Mouse (Mus musculus) G1E (cell line): ENCODE measurements around the gene Vsig10l. TPM values are rescaled to one million over a fixed set of nuclear protein-coding genes. Genes with fewer than 3 reads are reported as not detected.

Experiments used
- ATAC-seq: 2 replicates; pipeline ENCODE4 v1.8.0; 2016; ENCODE audit warnings: mild to moderate bottlenecking; ENCODE audit not compliant: insufficient number of reproducible peaks, poor library complexity, low FRiP score, severe bottlenecking; ENCODE audit errors: extremely low read depth
- DNase-seq: peaks from one replicate; pipeline ENCODE4 v3.0.0; 2012; ENCODE audit warnings: low spot score
- H3K27me3 ChIP-seq: 2 replicates; pipeline ENCODE4 v1.6.1; 2012; ENCODE audit warnings: mild to moderate bottlenecking, low read length, inconsistent platforms; ENCODE audit not compliant: insufficient read depth
- H3K36me3 ChIP-seq: replicated peaks from 2 replicates; pipeline ENCODE3; 2012; ENCODE audit warnings: mild to moderate bottlenecking, inconsistent platforms
- H3K4me1 ChIP-seq: 2 replicates; pipeline ENCODE4 v1.6.1; 2012; ENCODE audit warnings: low read depth, low read length, inconsistent platforms, mixed read lengths; ENCODE audit not compliant: insufficient read depth
- H3K4me3 ChIP-seq: 2 replicates; pipeline ENCODE4 v1.5.1; 2012; ENCODE audit warnings: low read depth, mild to moderate bottlenecking, inconsistent platforms, low read length, moderate library complexity, mixed read lengths
- H3K9me3 ChIP-seq: replicated peaks from 2 replicates; pipeline ENCODE4 v1.6.1; 2012; ENCODE audit warnings: inconsistent platforms
- CTCF ChIP-seq: IDR thresholded peaks from 2 replicates; pipeline ENCODE4 v1.5.1; 2012; ENCODE audit warnings: low read depth, low read length, inconsistent platforms, mixed read lengths
- GATA1 ChIP-seq: IDR thresholded peaks from 2 replicates; pipeline ENCODE4 v1.6.1; 2012; ENCODE audit warnings: borderline replicate concordance, low read length, inconsistent platforms, mixed read lengths
- GATA2 ChIP-seq: IDR thresholded peaks from 2 replicates; pipeline ENCODE4 v1.6.1; 2012; ENCODE audit warnings: low read depth, low read length, inconsistent platforms, borderline replicate concordance
- POLR2AphosphoS5 ChIP-seq: IDR thresholded peaks from 2 replicates; pipeline ENCODE4 v1.6.1; 2012; ENCODE audit warnings: low read depth, low read length, inconsistent platforms; ENCODE audit not compliant: insufficient replicate concordance
- TAL1 ChIP-seq: conservative IDR thresholded peaks from 2 replicates; pipeline ENCODE4 v1.6.1; 2012; ENCODE audit warnings: low read depth, low read length, inconsistent platforms, mixed read lengths
- polyA plus RNA-seq: library from polyadenylated mRNA; stranded (reverse); fragments of >175 nt; gene quantifications from 2 replicates; pipeline ENCODE4 v1.2.3, GENCODE M21; 2012
- total RNA-seq, 2 experiments: library from RNA; stranded (forward) in 1 of 2; stranded (reverse) in 1 of 2; fragments of 200-1000 nt in 1 of 2; fragments of >200 nt in 1 of 2; fragmentation: Nextera tagmentation in 1 of 2; gene quantifications; 2 replicates each; pipeline ENCODE4 v1.2.3; 2014 to 2017

The Vsig10l gene
- total and polyA plus RNA-seq, 3 experiments = 0.33 to 0.44 TPM; not detected in 1

- no peak overlapping the region for H3K4me3 ChIP-seq
- no peak for ATAC-seq
- no peaks in the 10 kb centered on the region for H3K27me3 ChIP-seq
- H3K36me3 ChIP-seq = peaks cover 93% of the 10 kb centered on the region
- no peaks in the 10 kb centered on the region for H3K9me3 ChIP-seq
- H3K4me1 ChIP-seq = peaks cover 41% of the 10 kb centered on the region
- DNase-seq = no peak
- no peak for TF ChIP-seq CTCF
- TF ChIP-seq POLR2AphosphoS5 = no peak
- no peak for TF ChIP-seq TAL1
- no peak for TF ChIP-seq GATA2
- TF ChIP-seq GATA1 = no peak
Measured at GRCm38 (mm10) chr7:43451726-43452125, 11.2 kb upstream of the Vsig10l start.

GRCm38 (mm10) chr7:43452609-43453008 is 10.3 kb upstream of the Vsig10l start:
- no peaks in the 10 kb centered on the region for H3K27me3 ChIP-seq
- TF ChIP-seq POLR2AphosphoS5 (no peak), TAL1 (no peak), GATA1 (no peak), GATA2 (no peak), CTCF (no peak)
- H3K9me3 ChIP-seq = no peaks in the 10 kb centered on the region
- no peak overlapping the region for H3K4me3 ChIP-seq
- DNase-seq = no peak
- ATAC-seq = 0 out of 2 replicates have a peak, but pooled peaks have one; percentile 18
- H3K36me3 ChIP-seq = peaks cover 93% of the 10 kb centered on the region
- peaks cover 32% of the 10 kb centered on the region for H3K4me1 ChIP-seq

GRCm38 (mm10) chr7:43453599-43454355 is 9.2 kb upstream of the Vsig10l start:
- Histone ChIP-seq H3K4me3 (no peak overlapping the region), H3K27me3 (no peaks in the 10 kb centered on the region), H3K9me3 (no peaks in the 10 kb centered on the region), H3K4me1 (peaks cover 23% of the 10 kb centered on the region), H3K36me3 (peaks cover 88% of the 10 kb centered on the region)
- ATAC-seq = no peak
- DNase-seq = no peak
- TF ChIP-seq TAL1 (no peak), POLR2AphosphoS5 (no peak), GATA1 (no peak), CTCF (no peak)

GRCm38 (mm10) chr7:43454371-43454770 is 8.6 kb upstream of the Vsig10l start:
- Histone ChIP-seq H3K27me3 (no peaks in the 10 kb centered on the region), H3K4me1 (peaks cover 21% of the 10 kb centered on the region), H3K9me3 (no peaks in the 10 kb centered on the region), H3K36me3 (peaks cover 84% of the 10 kb centered on the region), H3K4me3 (no peak overlapping the region)
- TF ChIP-seq GATA1 (no peak), GATA2 (no peak), TAL1 (no peak)
- ATAC-seq (no peak), DNase-seq (no peak)

- TF ChIP-seq CTCF (no peak), POLR2AphosphoS5 (no peak), GATA1 (no peak), TAL1 (no peak), GATA2 (no peak)
- no peak for DNase-seq
- Histone ChIP-seq H3K36me3 (no peaks in the 10 kb centered on the region), H3K9me3 (no peaks in the 10 kb centered on the region), H3K27me3 (peaks cover 49% of the 10 kb centered on the region), H3K4me1 (peaks cover 24% of the 10 kb centered on the region), H3K4me3 (no peak overlapping the region)
- no peak for ATAC-seq
Measured at GRCm38 (mm10) chr7:43463976-43464375, 1.0 kb downstream of the Vsig10l start.

- Histone ChIP-seq H3K4me3 (peak overlapping the region; percentile 72), H3K27me3 (peaks cover 49% of the 10 kb centered on the region), H3K4me1 (peaks cover 24% of the 10 kb centered on the region), H3K36me3 (no peaks in the 10 kb centered on the region), H3K9me3 (no peaks in the 10 kb centered on the region)
- ATAC-seq (no peak), DNase-seq (no peak)
- no peak for TF ChIP-seq POLR2AphosphoS5
- no peak for TF ChIP-seq TAL1
- TF ChIP-seq CTCF = no peak
- TF ChIP-seq GATA1 = no peak
- TF ChIP-seq GATA2 = no peak
Measured at GRCm38 (mm10) chr7:43464864-43465343, 2.0 kb downstream of the Vsig10l start.
